Mouse (Mus musculus): Measurements from ENCODE around the gene Atxn2l. TPM values are rescaled to one million over a fixed set of nuclear protein-coding genes. Genes with fewer than 3 reads are reported as not detected.

The Atxn2l gene
- total RNA-seq, 2 experiments from 2014 or later, result 102 to 144 TPM

GRCm38 (mm10) chr7:126444536-126444935, 58.7 kb downstream of the Atxn2l start:
- DNase-seq (ENCODE audit: low spot score in 2 of 2), result no peak
- intact Hi-C loops (cut with DNase I), result no loop called here

DNA sequence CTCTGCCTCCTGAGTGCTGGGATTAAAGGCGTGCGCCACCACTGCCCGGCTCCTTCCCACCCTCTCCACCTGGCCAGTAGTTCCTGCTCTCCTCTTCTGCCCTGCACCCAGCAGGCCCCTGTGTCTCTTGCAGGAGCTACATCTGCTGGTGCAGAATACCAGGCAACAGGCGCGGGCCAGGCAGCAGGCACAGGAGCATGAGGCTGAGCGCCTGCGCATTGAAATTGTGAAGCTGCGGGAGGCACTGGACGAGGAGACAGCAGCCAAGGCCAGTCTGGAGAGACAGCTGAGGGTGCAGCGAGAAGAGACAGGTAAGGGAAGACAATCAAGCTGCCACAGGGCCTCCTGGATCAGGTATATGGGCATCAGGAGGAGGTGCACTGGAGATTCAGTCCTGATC, 59.2 kb downstream of the Atxn2l start:
- intact Hi-C loops (cut with DNase I), result no loop called here
- no peak for DNase-seq (ENCODE audit: low spot score in 2 of 2)

Other genes with a start within 250 kb of the Atxn2l start
- 10 to 100 TPM; 65.2 to 69.9 TPM for gene Sbk1, start 230.8 kb downstream of the Atxn2l start, total RNA-seq (2021)
- 1 to 10 TPM in 1 of 2 experiments, under 1 TPM in 1; 0.57 to 1.5 TPM for gene Lat, start 133.9 kb downstream of the Atxn2l start, total RNA-seq (2021)
- 10 to 100 TPM; 81.5 to 85.5 TPM for gene Spns1, start 126.0 kb downstream of the Atxn2l start, total RNA-seq (2021)
- 1 to 10 TPM; 5.2 to 5.5 TPM for gene Nfatc2ip, start 106.7 kb downstream of the Atxn2l start, total RNA-seq (2021)
- not detected for gene Cd19, start 88.5 kb downstream of the Atxn2l start, total RNA-seq (2021)
- 10 to 100 TPM; 11.0 to 11.6 TPM for gene Rabep2, start 74.7 kb downstream of the Atxn2l start, total RNA-seq (2021)
- under 1 TPM in 1 of 2 experiments, not detected in 1; 0.54 TPM for gene Atp2a1, start 40.3 kb downstream of the Atxn2l start, total RNA-seq (2021)
- 10 to 100 TPM; 68.5 to 73.5 TPM for gene Sh2b1, start 28.0 kb downstream of the Atxn2l start, total RNA-seq (2021)
- gene Tufm, start 16.1 kb downstream of the Atxn2l start, total RNA-seq (2021), result 10 to 100 TPM; 77.2 to 81.6 TPM
- 100 to 1,000 TPM; 169 to 193 TPM for gene Eif3c, start 63.0 kb upstream of the Atxn2l start, total RNA-seq (2021)
- under 1 TPM; 0.39 to 0.63 TPM for gene Apobr, start 81.5 kb upstream of the Atxn2l start, total RNA-seq (2021)
- 10 to 100 TPM; 27.4 to 35.8 TPM for gene Cln3, start 82.4 kb upstream of the Atxn2l start, total RNA-seq (2021)
- not detected for gene Il27, start 91.5 kb upstream of the Atxn2l start, total RNA-seq (2021)
- gene Nupr1, start 127.4 kb upstream of the Atxn2l start, total RNA-seq (2021), result 10 to 100 TPM; 16.6 to 17.2 TPM
- gene Sgf29, start 145.9 kb upstream of the Atxn2l start, total RNA-seq (2021), result 10 to 100 TPM; 27.2 to 38.4 TPM
- 10 to 100 TPM in 1 of 2 experiments, 1 to 10 TPM in 1; 9.6 to 15.9 TPM for gene Sult1a1, start 173.0 kb upstream of the Atxn2l start, total RNA-seq (2021)
- 100 to 1,000 TPM in 1 of 2 experiments, 10 to 100 TPM in 1; 85.8 to 109 TPM for gene Bola2, start 192.0 kb upstream of the Atxn2l start, total RNA-seq (2021)
- gene Slx1b, start 192.3 kb upstream of the Atxn2l start, total RNA-seq (2021), result 10 to 100 TPM; 17.6 to 20.3 TPM
- 100 to 1,000 TPM; 159 to 176 TPM for gene Coro1a, start 204.3 kb upstream of the Atxn2l start, total RNA-seq (2021)